Mouse (Mus musculus): ENCODE measurements around the gene Cdc5l. TPM values are rescaled to one million over a fixed set of nuclear protein-coding genes. Genes with fewer than 3 reads are reported as not detected.
"Not testable (repeated sequence)": the region's sequence is repeated elsewhere in the genome, so short reads cannot be mapped to it uniquely, and the experiment has no call there.

Cdc5l gene
- total RNA-seq, 1 experiment from 2014 or later, result 44.8 TPM

- DNase-seq, result no peak
Observed at GRCm38 (mm10) chr17:45434262-45434590, 689 bp upstream of the Cdc5l start.

GRCm38 (mm10) chr17:45432706-45433398 lies 685 bp downstream of the Cdc5l start:
- peak; percentile 67 for DNase-seq

GRCm38 (mm10) chr17:45432007-45432406 lies 1.5 kb downstream of the Cdc5l start:
- no peak for DNase-seq

- no peak for DNase-seq
Observed at GRCm38 (mm10) chr17:45417387-45417786, 16.1 kb downstream of the Cdc5l start.

GRCm38 (mm10) chr17:45411617-45412016 lies 21.9 kb downstream of the Cdc5l start:
- not testable (repeated sequence) for DNase-seq

GRCm38 (mm10) chr17:45408719-45409118 lies 24.8 kb downstream of the Cdc5l start:
- no peak for DNase-seq

GRCm38 (mm10) chr17:45406281-45406680 lies 27.3 kb downstream of the Cdc5l start:
- DNase-seq, result no peak

- peak; percentile 47 for DNase-seq
Observed at GRCm38 (mm10) chr17:45403207-45403606, 30.3 kb downstream of the Cdc5l start.

GRCm38 (mm10) chr17:45402601-45403000 lies 30.9 kb downstream of the Cdc5l start:
- no peak for DNase-seq

GRCm38 (mm10) chr17:45402126-45402525 lies 31.4 kb downstream of the Cdc5l start:
- DNase-seq, result no peak

- no peak for DNase-seq
Observed at GRCm38 (mm10) chr17:45401126-45401905, 32.2 kb downstream of the Cdc5l start.

- DNase-seq, result no peak
Observed at GRCm38 (mm10) chr17:45398021-45398420, 35.5 kb downstream of the Cdc5l start.

- DNase-seq, result peak; percentile 17
Observed at GRCm38 (mm10) chr17:45397541-45397940, 36.0 kb downstream of the Cdc5l start.

- DNase-seq, result no peak
Observed at GRCm38 (mm10) chr17:45394612-45395011, 38.9 kb downstream of the Cdc5l start.

- DNase-seq, result no peak
Observed at GRCm38 (mm10) chr17:45393765-45394164, 39.8 kb downstream of the Cdc5l start.

- no peak for DNase-seq
Observed at GRCm38 (mm10) chr17:45389896-45390295, 43.6 kb downstream of the Cdc5l start.

GRCm38 (mm10) chr17:45386986-45387385 lies 46.6 kb downstream of the Cdc5l start:
- DNase-seq, result no peak

- no peak for DNase-seq
Observed at GRCm38 (mm10) chr17:45383305-45383704, 50.2 kb downstream of the Cdc5l start.

- no peak for DNase-seq
Observed at GRCm38 (mm10) chr17:45379271-45379784, 54.2 kb downstream of the Cdc5l start.

- no peak for DNase-seq
Observed at GRCm38 (mm10) chr17:45377323-45377722, 56.2 kb downstream of the Cdc5l start.

- DNase-seq, result peak; percentile 88
Observed at GRCm38 (mm10) chr17:45373987-45374608, 59.4 kb downstream of the Cdc5l start.

GRCm38 (mm10) chr17:45371042-45371441 lies 62.5 kb downstream of the Cdc5l start:
- no peak for DNase-seq

GRCm38 (mm10) chr17:45370535-45370934 lies 63.0 kb downstream of the Cdc5l start:
- DNase-seq, result no peak
